Mouse (Mus musculus) lung, adult 2 months (tissue): ENCODE results near the gene Anxa11.
"Not testable (repeated sequence)": the region's sequence is repeated elsewhere in the genome, so short reads cannot be mapped to it uniquely, and the experiment has no call there.

ENCODE experiments used
- CTCF ChIP-seq: fragments of 200-500 bp; IDR thresholded peaks from 2 replicates; pipeline ENCODE4 v1.5.1; 2011; ENCODE audit warnings: mild to moderate bottlenecking, low read length, control low read depth; ENCODE audit not compliant: insufficient read depth
- POLR2A ChIP-seq: fragments of 200-500 bp; IDR thresholded peaks from 2 replicates; pipeline ENCODE4 v1.6.1; 2011; ENCODE audit warnings: low read depth, mild to moderate bottlenecking, control low read depth, low read length, borderline replicate concordance; ENCODE audit errors: extremely low read depth

GRCm38 (mm10) chr14:25918427-25919170 lies 76.6 kb downstream of the Anxa11 start:
- not testable (repeated sequence) for TF ChIP-seq CTCF, POLR2A
